Mouse (Mus musculus) neural tube, embryonic 10.5 days (tissue): ENCODE measurements around the gene Ppp2r1b.

ENCODE experiments used
- DNase-seq: peaks from one replicate; pipeline ENCODE4 v3.0.0-alpha.2; 2017; ENCODE audit warnings: low spot score; ENCODE audit errors: extremely low spot score

Gene Ppp2r1b

DNA sequence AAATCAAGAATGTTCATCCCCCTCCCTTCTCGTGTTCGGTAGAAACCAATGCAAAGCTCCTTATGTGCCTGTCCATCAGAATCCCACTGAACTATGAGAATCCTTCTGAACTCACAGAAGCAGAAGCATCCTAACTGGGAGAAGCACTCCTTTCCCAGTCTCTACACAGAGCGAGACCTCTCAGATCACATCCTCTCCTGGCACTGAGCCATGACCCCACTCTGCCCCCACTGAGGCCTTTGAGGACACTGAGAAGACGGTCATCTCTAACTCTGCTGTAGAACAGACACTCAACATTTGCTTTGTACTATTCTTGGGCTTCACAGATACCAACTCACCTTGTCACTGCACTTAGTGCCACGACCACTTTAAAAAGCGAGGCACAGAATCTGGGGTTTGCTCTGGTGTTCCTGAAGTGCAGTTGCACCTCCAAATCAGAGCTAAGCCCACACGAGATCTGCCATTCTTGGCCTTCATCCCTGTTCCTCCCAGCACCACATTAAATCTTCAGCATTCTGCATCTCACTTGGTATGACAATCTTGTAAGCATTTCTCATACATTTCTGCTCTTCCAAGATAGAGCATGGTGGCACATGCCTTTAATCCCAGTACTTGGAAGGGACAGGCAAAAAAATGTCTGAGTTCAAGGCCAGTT lies 66.9 kb downstream of the Ppp2r1b start:
- DNase-seq = no peak

DNA sequence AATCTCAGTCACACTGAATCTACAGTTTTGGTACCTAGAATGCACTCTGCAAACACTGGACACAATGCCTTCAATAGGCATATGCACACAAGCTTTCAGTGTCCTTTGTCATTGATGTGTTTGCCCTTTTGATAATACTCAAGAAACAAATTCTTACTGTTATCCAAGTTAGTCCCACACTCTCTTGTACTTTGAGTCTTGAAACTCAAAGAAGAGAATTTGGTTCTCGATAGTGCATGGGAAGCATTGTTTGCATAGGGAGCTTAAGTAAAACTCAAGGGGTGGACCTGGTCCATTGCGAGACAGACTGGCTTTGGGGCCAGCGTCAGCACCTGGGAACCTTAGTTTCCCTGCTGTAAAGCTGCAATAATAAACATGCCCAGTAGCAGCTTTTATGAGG lies 73.0 kb downstream of the Ppp2r1b start:
- no peak for DNase-seq

GRCm38 (mm10) chr9:50919554-50919953 lies 74.5 kb downstream of the Ppp2r1b start:
- no peak for DNase-seq

GRCm38 (mm10) chr9:50920933-50921895 lies 76.1 kb downstream of the Ppp2r1b start:
- no peak for DNase-seq

GRCm38 (mm10) chr9:50922363-50923153 lies 77.5 kb downstream of the Ppp2r1b start:
- DNase-seq = no peak

DNA sequence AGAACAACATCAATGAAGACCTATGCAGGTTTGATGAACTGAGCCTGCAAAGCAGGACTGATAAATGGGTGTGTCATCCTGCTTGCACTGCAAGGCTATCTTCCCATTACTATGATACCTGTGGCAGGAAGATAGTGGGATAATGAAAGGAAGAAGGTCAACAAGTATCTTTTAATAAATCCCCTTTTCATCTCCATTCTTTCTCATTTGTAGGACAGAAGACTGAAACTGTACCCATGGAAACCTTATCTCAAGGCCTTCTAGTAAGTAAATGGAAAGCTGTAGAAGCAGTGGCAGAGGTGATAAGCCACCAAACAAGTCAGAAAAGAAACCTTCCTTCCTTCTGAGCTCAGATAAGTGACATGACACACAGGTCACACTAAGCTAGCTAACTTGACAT lies 79.4 kb downstream of the Ppp2r1b start:
- no peak for DNase-seq

GRCm38 (mm10) chr9:50925801-50926200 lies 80.7 kb downstream of the Ppp2r1b start:
- no peak for DNase-seq

GRCm38 (mm10) chr9:50929986-50930385 lies 84.9 kb downstream of the Ppp2r1b start:
- DNase-seq = no peak

DNA sequence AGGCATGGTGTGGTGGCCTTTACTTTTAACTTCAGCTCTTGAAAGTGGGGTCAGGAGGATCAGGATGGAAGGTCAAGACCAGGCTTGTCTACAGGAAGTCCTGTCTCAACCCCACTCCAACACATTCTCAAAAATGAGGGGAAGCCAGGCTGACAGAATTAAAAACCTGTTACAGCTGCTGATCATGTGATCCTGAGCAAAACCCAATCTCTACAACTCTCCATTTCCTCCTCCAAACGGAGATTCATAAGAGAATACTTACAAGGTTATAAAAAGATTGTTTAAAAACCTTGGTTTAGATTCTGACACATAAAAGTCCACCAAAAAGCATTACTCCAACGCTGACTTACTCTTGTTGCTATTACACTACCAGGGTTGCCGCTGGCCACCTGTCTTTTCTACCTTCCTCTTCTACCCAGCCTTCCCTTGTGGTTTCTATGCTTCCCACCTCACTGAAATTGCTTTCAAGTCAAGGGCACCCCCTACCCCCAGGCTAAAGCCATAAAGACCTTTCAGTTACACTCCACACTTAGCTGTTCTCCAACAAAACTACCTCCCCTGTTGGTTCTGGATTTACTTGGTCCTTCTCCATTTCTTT lies 96.8 kb downstream of the Ppp2r1b start:
- DNase-seq = no peak

- DNase-seq = no peak
These were observed 97.6 kb downstream of the Ppp2r1b start for GRCm38 (mm10) chr9:50942711-50943110.
